Mouse (Mus musculus) bone marrow macrophage, adult 2 months (primary cell): ENCODE measurements around the gene Msh3.

Experiments used
- CTCF ChIP-seq: IDR thresholded peaks from 2 replicates; pipeline ENCODE4 v1.5.1; 2012; ENCODE audit warnings: low read depth, mild to moderate bottlenecking, low read length, moderate library complexity
- POLR2A ChIP-seq: IDR thresholded peaks from 2 replicates; pipeline ENCODE4 v1.6.1; 2012; ENCODE audit warnings: mild to moderate bottlenecking, low read depth, low read length, borderline replicate concordance

GRCm38 (mm10) chr13:92232076-92232938 lies 122.5 kb downstream of the Msh3 start:
- no peak for TF ChIP-seq CTCF
- no peak for TF ChIP-seq POLR2A
